Mouse (Mus musculus) MEL (cell line): ENCODE results near the gene Tex36. TPM values are rescaled to one million over a fixed set of nuclear protein-coding genes. Genes with fewer than 3 reads are reported as not detected.

Experiments used
- DNase-seq: peaks from one replicate; pipeline ENCODE4 v3.0.0; 2011; ENCODE audit warnings: low read depth, low spot score
- H3K27ac ChIP-seq: 2 replicates; pipeline ENCODE4 v1.5.1; 2012; ENCODE audit warnings: low read depth, mild to moderate bottlenecking, control low read depth, low read length, moderate library complexity; ENCODE audit not compliant: control insufficient read depth
- H3K27me3 ChIP-seq, 2 experiments: fragments of 150-350 bp in 1 of 2; sonication (generic) in 1 of 2; 2 replicates each; pipeline ENCODE4 v1.6.1; 2012; ENCODE audit warnings: low read length in 2 of 2, mild to moderate bottlenecking in 2 of 2, improper control_type of control experiment in 1 of 2, moderate library complexity in 1 of 2; ENCODE audit not compliant: insufficient read depth in 2 of 2, control insufficient read depth in 1 of 2
- H3K36me3 ChIP-seq, 2 experiments: 2 replicates each; pipeline ENCODE4 v1.6.1; 2012 to 2014; ENCODE audit warnings: low read length in 2 of 2, improper control_type of control experiment in 1 of 2, inconsistent platforms in 1 of 2, mild to moderate bottlenecking in 1 of 2; ENCODE audit not compliant: insufficient read depth in 2 of 2, control insufficient read depth in 1 of 2
- H3K4me1 ChIP-seq, 2 experiments: fragments of 150-350 bp in 1 of 2; sonication (generic) in 1 of 2; 2 replicates each; pipeline ENCODE4 v1.6.1; 2012; ENCODE audit warnings: low read length in 2 of 2, improper control_type of control experiment in 1 of 2, mild to moderate bottlenecking in 1 of 2; ENCODE audit not compliant: insufficient read depth in 2 of 2, control insufficient read depth in 1 of 2
- H3K4me3 ChIP-seq, 2 experiments: fragments of 150-350 bp in 1 of 2; sonication (generic) in 1 of 2; 2 replicates each; pipeline ENCODE4 v1.5.1; 2012; ENCODE audit warnings: low read depth in 2 of 2, low read length in 2 of 2, mild to moderate bottlenecking in 2 of 2, moderate library complexity in 2 of 2, control low read depth in 1 of 2, improper control_type of control experiment in 1 of 2; ENCODE audit not compliant: control insufficient read depth in 1 of 2, insufficient read depth in 1 of 2
- H3K79me2 ChIP-seq: 2 replicates; pipeline ENCODE4 v1.6.1; 2012; ENCODE audit warnings: mild to moderate bottlenecking, low read length, moderate library complexity; ENCODE audit not compliant: control insufficient read depth, poor library complexity, insufficient read depth
- H3K9ac ChIP-seq: 2 replicates; pipeline ENCODE4 v1.6.1; 2012; ENCODE audit warnings: low read depth, mild to moderate bottlenecking, control low read depth, low read length, moderate library complexity; ENCODE audit not compliant: control insufficient read depth, poor library complexity, severe bottlenecking
- H3K9me3 ChIP-seq: fragments of 150-350 bp; sonication (generic); replicated peaks from 2 replicates; pipeline ENCODE4 v1.6.1; 2012; ENCODE audit warnings: mild to moderate bottlenecking, low read length, improper control_type of control experiment, moderate library complexity; ENCODE audit not compliant: insufficient read depth
- CHD2 ChIP-seq: IDR thresholded peaks from 2 replicates; pipeline ENCODE4 v1.6.1; 2011; ENCODE audit warnings: low read length, improper control_type of control experiment
- CTCF ChIP-seq, 3 experiments: IDR thresholded peaks in 2 of 3; conservative IDR thresholded peaks in 1 of 3; 2 replicates each; pipeline ENCODE4 v1.5.1; 2011 to 2012; ENCODE audit warnings: low read length in 3 of 3, low read depth in 2 of 3, mild to moderate bottlenecking in 2 of 3, improper control_type of control experiment in 1 of 3, inconsistent platforms in 1 of 3, mixed read lengths in 1 of 3, moderate library complexity in 1 of 3; ENCODE audit not compliant: control insufficient read depth in 1 of 3, insufficient read depth in 1 of 3, poor library complexity in 1 of 3, severe bottlenecking in 1 of 3
- E2F4 ChIP-seq: IDR thresholded peaks from 2 replicates; pipeline ENCODE4 v1.6.1; 2011; ENCODE audit warnings: low read depth, low read length, improper control_type of control experiment, borderline replicate concordance
- ELF1 ChIP-seq: IDR thresholded peaks from 2 replicates; pipeline ENCODE4 v1.6.1; 2014; ENCODE audit warnings: low read depth, mild to moderate bottlenecking, inconsistent platforms, low read length, improper control_type of control experiment, moderate library complexity
- EP300 ChIP-seq, 2 experiments: IDR thresholded peaks; 2 replicates each; pipeline ENCODE4 v1.6.1; 2011; ENCODE audit warnings: improper control_type of control experiment in 2 of 2, low read length in 2 of 2, low read depth in 1 of 2, mild to moderate bottlenecking in 1 of 2
- GATA1 ChIP-seq: IDR thresholded peaks from 2 replicates; pipeline ENCODE4 v1.6.1; 2011; ENCODE audit warnings: low read depth, low read length, improper control_type of control experiment
- KAT2A ChIP-seq: conservative IDR thresholded peaks from 2 replicates; pipeline ENCODE4 v1.6.1; 2012; ENCODE audit warnings: low read depth, low read length, improper control_type of control experiment, inconsistent platforms
- MAX ChIP-seq: IDR thresholded peaks from 2 replicates; pipeline ENCODE4 v1.6.1; 2011; ENCODE audit warnings: low read length, improper control_type of control experiment
- MEF2A ChIP-seq: IDR thresholded peaks from 2 replicates; pipeline ENCODE4 v1.6.1; 2014; ENCODE audit warnings: low read depth, mild to moderate bottlenecking, inconsistent platforms, low read length, improper control_type of control experiment; ENCODE audit not compliant: poor library complexity, insufficient replicate concordance, severe bottlenecking; ENCODE audit errors: extremely low read depth
- MXI1 ChIP-seq: IDR thresholded peaks from 2 replicates; pipeline ENCODE4 v1.6.1; 2011; ENCODE audit warnings: mild to moderate bottlenecking, low read depth, low read length, improper control_type of control experiment
- NELFE ChIP-seq: IDR thresholded peaks from 2 replicates; pipeline ENCODE4 v1.6.1; 2011; ENCODE audit warnings: low read depth, low read length, improper control_type of control experiment
- POLR2A ChIP-seq, 2 experiments: IDR thresholded peaks; 2 replicates each; pipeline ENCODE4 v1.6.1; 2011 to 2012; ENCODE audit warnings: low read length in 2 of 2, mild to moderate bottlenecking in 2 of 2, control low read depth in 1 of 2, improper control_type of control experiment in 1 of 2, low read depth in 1 of 2, moderate library complexity in 1 of 2; ENCODE audit not compliant: control insufficient read depth in 1 of 2, insufficient read depth in 1 of 2, poor library complexity in 1 of 2
- RAD21 ChIP-seq: IDR thresholded peaks from 2 replicates; pipeline ENCODE4 v1.6.1; 2011; ENCODE audit warnings: mild to moderate bottlenecking, low read depth, low read length, improper control_type of control experiment
- RCOR1 ChIP-seq: IDR thresholded peaks from 2 replicates; pipeline ENCODE4 v1.6.1; 2012; ENCODE audit warnings: low read depth, mild to moderate bottlenecking, inconsistent platforms, low read length, improper control_type of control experiment
- SIN3A ChIP-seq: IDR thresholded peaks from 2 replicates; pipeline ENCODE4 v1.6.1; 2012; ENCODE audit warnings: low read length, improper control_type of control experiment, inconsistent platforms
- SMC3 ChIP-seq: IDR thresholded peaks from 2 replicates; pipeline ENCODE4 v1.6.1; 2011; ENCODE audit warnings: low read depth, low read length, improper control_type of control experiment
- TBP ChIP-seq: IDR thresholded peaks from 2 replicates; pipeline ENCODE4 v1.8.0; 2011; ENCODE audit warnings: low read depth, low read length, improper control_type of control experiment
- TCF12 ChIP-seq: IDR thresholded peaks from 2 replicates; pipeline ENCODE4 v1.6.1; 2014; ENCODE audit warnings: low read depth, mild to moderate bottlenecking, inconsistent platforms, low read length, improper control_type of control experiment, moderate library complexity
- ZC3H11A ChIP-seq: IDR thresholded peaks from 2 replicates; pipeline ENCODE4 v1.6.1; 2012; ENCODE audit warnings: low read depth, mild to moderate bottlenecking, inconsistent platforms, low read length, improper control_type of control experiment
- ZNF384 ChIP-seq: IDR thresholded peaks from 2 replicates; pipeline ENCODE4 v1.6.1; 2012; ENCODE audit warnings: low read depth, mild to moderate bottlenecking, inconsistent platforms, low read length, improper control_type of control experiment
- polyA plus RNA-seq, 2 experiments: library from polyadenylated mRNA; stranded (reverse) in 1 of 2; unstranded in 1 of 2; fragments of >175 nt in 1 of 2; fragments of >200 nt in 1 of 2; gene quantifications; 2 replicates each; pipeline versions ENCODE4 v1.2.1 to v1.2.4; 2012; ENCODE audit warnings: low replicate concordance in 2 of 2, low read depth in 1 of 2; ENCODE audit not compliant: insufficient read length in 2 of 2, insufficient read depth in 1 of 2, missing spikeins in 1 of 2
- total RNA-seq: library from RNA; depleted of rRNA; stranded (reverse); fragments of 300-350 nt; gene quantifications from 2 replicates; pipeline ENCODE4 v1.2.3, GENCODE M21; 2012

Gene Tex36
- total and polyA plus RNA-seq, 3 experiments, result not detected

DNA sequence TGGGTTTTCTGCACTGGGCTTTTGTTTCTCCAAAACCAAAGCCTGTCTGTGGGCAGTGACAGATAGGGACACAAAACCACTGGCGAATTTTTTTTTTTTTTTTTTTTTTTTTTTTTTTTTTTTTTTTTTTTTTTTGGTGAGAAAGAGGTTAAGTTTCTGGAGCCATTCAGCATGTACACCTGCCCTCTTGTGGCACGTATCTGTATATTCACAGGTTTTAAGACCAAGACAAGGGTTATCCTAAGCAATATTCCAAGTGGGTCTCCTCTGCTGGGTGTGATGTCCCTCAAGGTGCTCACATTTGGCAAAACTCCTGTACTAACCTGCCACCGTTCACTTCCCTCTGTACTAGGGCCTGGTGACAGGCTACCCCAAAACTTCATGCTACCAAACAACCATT, 30.0 kb downstream of the Tex36 start:
- no peak overlapping the region for H3K4me3 ChIP-seq
- no peak overlapping the region for H3K9ac ChIP-seq
- peaks cover 0 to 9% of the 10 kb centered on the region in 2 experiments; a peak in 1 of 4 replicates for H3K4me1 ChIP-seq
- no peaks in the 10 kb centered on the region for H3K27me3 ChIP-seq
- no peak overlapping the region for H3K27ac ChIP-seq
- no peaks in the 10 kb centered on the region for H3K79me2 ChIP-seq
- H3K9me3 ChIP-seq, result no peaks in the 10 kb centered on the region
- DNase-seq, result peak; percentile 41
- peak; percentile 97 for TF ChIP-seq ZNF384
- TF ChIP-seq GATA1, result no peak
- TF ChIP-seq MEF2A, result no peak
- peak; percentile 57 for TF ChIP-seq RAD21
- TF ChIP-seq TCF12, result no peak
- no peak for TF ChIP-seq CHD2
- no peak for TF ChIP-seq ELF1
- no peak for TF ChIP-seq POLR2A (IDR thresholded peaks at IDR 0.05; ENCODE audit: control insufficient read depth in 1 of 2, insufficient read depth in 1 of 2, low read depth in 1 of 2, low read length in 2 of 2, poor library complexity in 1 of 2)
- no peak for TF ChIP-seq E2F4
- TF ChIP-seq CTCF (IDR thresholded peaks at IDR 0.05 in 2 of 3, conservative IDR thresholded peaks at IDR 0.05 in 1 of 3; ENCODE audit: control insufficient read depth in 1 of 3, insufficient read depth in 1 of 3, low read depth in 2 of 3, low read length in 3 of 3, poor library complexity in 1 of 3, severe bottlenecking in 1 of 3), result peak in 2 of 3 experiments; percentile 3 to 37; a peak in 2 of 6 replicates
- no peak for TF ChIP-seq EP300 (IDR thresholded peaks at IDR 0.05; ENCODE audit: low read depth in 1 of 2, low read length in 2 of 2)
- TF ChIP-seq MXI1, result no peak
- peak; percentile 30; the same call in 1 of the 2 replicates for TF ChIP-seq ZC3H11A
- no peak for TF ChIP-seq SIN3A
- no peak for TF ChIP-seq TBP
- no peak for TF ChIP-seq MAX
- no peak for TF ChIP-seq RCOR1
- no peak for TF ChIP-seq KAT2A
- peak; percentile 43 for TF ChIP-seq SMC3
- peaks cover 0 to 5% of the 10 kb centered on the region in 2 experiments; a peak in 1 of 4 replicates for H3K36me3 ChIP-seq

DNA sequence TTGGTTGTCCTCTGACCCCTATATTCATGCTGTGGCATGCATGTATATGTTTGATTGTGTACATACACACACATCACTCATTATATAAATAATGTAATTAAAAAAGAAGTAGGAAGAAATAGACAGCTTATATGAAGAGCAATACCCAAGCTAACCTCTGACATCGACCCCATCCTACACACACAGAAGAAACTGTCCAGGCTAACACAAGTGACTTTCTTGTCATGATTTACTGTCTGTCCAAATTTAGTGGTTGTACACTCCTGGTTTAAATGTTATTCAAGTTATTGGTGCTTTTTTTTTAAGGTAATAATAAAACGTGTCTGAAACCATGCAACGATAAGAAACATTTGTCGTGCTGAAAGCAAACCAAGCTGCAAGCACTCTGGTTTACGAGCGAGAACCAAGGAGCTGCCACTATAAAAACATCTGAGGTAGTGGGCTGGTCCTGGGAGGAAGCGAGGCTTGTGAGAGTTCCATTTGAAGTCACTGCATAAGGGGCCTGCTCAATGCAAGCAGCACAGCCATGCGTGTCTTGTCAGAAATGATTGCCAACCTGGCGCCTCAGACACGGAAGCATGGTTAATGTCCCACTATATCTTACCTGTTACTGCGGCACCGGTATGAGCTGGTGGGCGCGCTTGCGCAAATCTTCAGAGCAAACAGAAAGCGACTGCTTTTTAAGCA, 32.6 kb downstream of the Tex36 start:
- H3K27me3 ChIP-seq, result no peaks in the 10 kb centered on the region
- H3K36me3 ChIP-seq, result peaks cover 0 to 12% of the 10 kb centered on the region in 2 experiments; a peak in 2 of 4 replicates
- no peak overlapping the region for H3K4me3 ChIP-seq
- no peaks in the 10 kb centered on the region for H3K79me2 ChIP-seq
- peaks cover 1 to 9% of the 10 kb centered on the region in 2 experiments; a peak in 2 of 4 replicates for H3K4me1 ChIP-seq
- H3K27ac ChIP-seq, result no peak overlapping the region
- TF ChIP-seq EP300 (IDR thresholded peaks at IDR 0.05; ENCODE audit: low read depth in 1 of 2, low read length in 2 of 2) (no peak), NELFE (no peak)
- TF ChIP-seq, all 39 proteins: peak for 0
- no peak overlapping the region for H3K9ac ChIP-seq
- no peaks in the 10 kb centered on the region for H3K9me3 ChIP-seq
- no peak for DNase-seq
